Mouse (Mus musculus): ENCODE measurements at regions not wholly inside any gene's neighbourhood (a gene's known extent, or its start where the extent isn't known, plus 50 kb on each side); places are given as distances from the start of the nearest gene placed in this dataset.
A peak's percentile ranks its signal among the peaks of the same experiment; 100 is the strongest.

- H3K36me3 ChIP-seq (ENCODE audit: control insufficient read depth, insufficient read depth, low read length): no peaks in the 10 kb centered on the region
- 5% methylated on average over 21 of the region's 21 CpGs for WGBS
- H3K27me3 ChIP-seq (replicated peaks; ENCODE audit: control insufficient read depth, insufficient read depth, low read length): no peaks in the 10 kb centered on the region
- TF ChIP-seq CTCF (conservative IDR thresholded peaks at IDR 0.05; ENCODE audit: insufficient read depth, insufficient read length, low read depth, low read length) (no peak), POLR2A (IDR thresholded peaks at IDR 0.05; ENCODE audit: low read depth, low read length) (no peak)
- H3K4me3 ChIP-seq (ENCODE audit: insufficient read depth, low read depth, low read length): no peak overlapping the region
- H3K27ac ChIP-seq (ENCODE audit: insufficient read depth, low read depth, low read length): no peak overlapping the region
- peak; percentile 31 for DNase-seq
- H3K4me1 ChIP-seq (ENCODE audit: control insufficient read depth, insufficient read depth, low read length): no peaks in the 10 kb centered on the region
These were observed 168.3 kb upstream of the Arrdc4 start for GRCm38 (mm10) chr7:68917137-68917875.

GRCm38 (mm10) chr7:68915976-68916375 lies 166.9 kb upstream of the Arrdc4 start:
- Histone ChIP-seq H3K36me3 (ENCODE audit: control insufficient read depth, insufficient read depth, low read length) (no peaks in the 10 kb centered on the region), H3K27ac (ENCODE audit: insufficient read depth, low read depth, low read length) (no peak overlapping the region), H3K4me1 (ENCODE audit: control insufficient read depth, insufficient read depth, low read length) (no peaks in the 10 kb centered on the region), H3K4me3 (ENCODE audit: insufficient read depth, low read depth, low read length) (no peak overlapping the region), H3K27me3 (replicated peaks; ENCODE audit: control insufficient read depth, insufficient read depth, low read length) (no peaks in the 10 kb centered on the region)
- TF ChIP-seq CTCF (conservative IDR thresholded peaks at IDR 0.05; ENCODE audit: insufficient read depth, insufficient read length, low read depth, low read length) (no peak), POLR2A (IDR thresholded peaks at IDR 0.05; ENCODE audit: low read depth, low read length) (no peak)
- DNase-seq: no peak
- 77% methylated on average over 9 of the region's 9 CpGs for WGBS

GRCm38 (mm10) chr7:68914344-68914743 lies 165.3 kb upstream of the Arrdc4 start:
- no peaks in the 10 kb centered on the region for H3K4me1 ChIP-seq (ENCODE audit: control insufficient read depth, insufficient read depth, low read length)
- no peak for DNase-seq
- no peak overlapping the region for H3K4me3 ChIP-seq (ENCODE audit: insufficient read depth, low read depth, low read length)
- WGBS: 70% methylated on average over 4 of the region's 4 CpGs
- no peaks in the 10 kb centered on the region for H3K27me3 ChIP-seq (replicated peaks; ENCODE audit: control insufficient read depth, insufficient read depth, low read length)
- TF ChIP-seq CTCF (conservative IDR thresholded peaks at IDR 0.05; ENCODE audit: insufficient read depth, insufficient read length, low read depth, low read length) (no peak), POLR2A (IDR thresholded peaks at IDR 0.05; ENCODE audit: low read depth, low read length) (no peak)
- no peak overlapping the region for H3K27ac ChIP-seq (ENCODE audit: insufficient read depth, low read depth, low read length)
- H3K36me3 ChIP-seq (ENCODE audit: control insufficient read depth, insufficient read depth, low read length): no peaks in the 10 kb centered on the region

GRCm38 (mm10) chr7:68911989-68912655 lies 163.1 kb upstream of the Arrdc4 start:
- Histone ChIP-seq H3K27ac (ENCODE audit: insufficient read depth, low read depth, low read length) (no peak overlapping the region), H3K4me1 (ENCODE audit: control insufficient read depth, insufficient read depth, low read length) (no peaks in the 10 kb centered on the region), H3K36me3 (ENCODE audit: control insufficient read depth, insufficient read depth, low read length) (no peaks in the 10 kb centered on the region), H3K4me3 (ENCODE audit: insufficient read depth, low read depth, low read length) (no peak overlapping the region), H3K27me3 (replicated peaks; ENCODE audit: control insufficient read depth, insufficient read depth, low read length) (no peaks in the 10 kb centered on the region)
- no peak for TF ChIP-seq POLR2A (IDR thresholded peaks at IDR 0.05; ENCODE audit: low read depth, low read length)
- no peak for TF ChIP-seq CTCF (conservative IDR thresholded peaks at IDR 0.05; ENCODE audit: insufficient read depth, insufficient read length, low read depth, low read length)
- WGBS: 61% methylated on average over 6 of the region's 6 CpGs
- no peak for DNase-seq

GRCm38 (mm10) chr7:68911562-68911961 lies 162.5 kb upstream of the Arrdc4 start:
- DNase-seq: peak; percentile 5
- H3K36me3 ChIP-seq (ENCODE audit: control insufficient read depth, insufficient read depth, low read length): no peaks in the 10 kb centered on the region
- no peak for TF ChIP-seq CTCF (conservative IDR thresholded peaks at IDR 0.05; ENCODE audit: insufficient read depth, insufficient read length, low read depth, low read length)
- no peak for TF ChIP-seq POLR2A (IDR thresholded peaks at IDR 0.05; ENCODE audit: low read depth, low read length)
- no peaks in the 10 kb centered on the region for H3K27me3 ChIP-seq (replicated peaks; ENCODE audit: control insufficient read depth, insufficient read depth, low read length)
- 54% methylated on average over 3 of the region's 3 CpGs for WGBS
- no peak overlapping the region for H3K4me3 ChIP-seq (ENCODE audit: insufficient read depth, low read depth, low read length)
- no peak overlapping the region for H3K27ac ChIP-seq (ENCODE audit: insufficient read depth, low read depth, low read length)
- H3K4me1 ChIP-seq (ENCODE audit: control insufficient read depth, insufficient read depth, low read length): no peaks in the 10 kb centered on the region

- H3K27me3 ChIP-seq (replicated peaks; ENCODE audit: control insufficient read depth, insufficient read depth, low read length): no peaks in the 10 kb centered on the region
- no peak overlapping the region for H3K4me3 ChIP-seq (ENCODE audit: insufficient read depth, low read depth, low read length)
- WGBS: 97% methylated on average over 1 of the region's 1 CpGs
- H3K36me3 ChIP-seq (ENCODE audit: control insufficient read depth, insufficient read depth, low read length): no peaks in the 10 kb centered on the region
- TF ChIP-seq POLR2A (IDR thresholded peaks at IDR 0.05; ENCODE audit: low read depth, low read length): no peak
- no peak for TF ChIP-seq CTCF (conservative IDR thresholded peaks at IDR 0.05; ENCODE audit: insufficient read depth, insufficient read length, low read depth, low read length)
- DNase-seq: no peak
- H3K4me1 ChIP-seq (ENCODE audit: control insufficient read depth, insufficient read depth, low read length): no peaks in the 10 kb centered on the region
- no peak overlapping the region for H3K27ac ChIP-seq (ENCODE audit: insufficient read depth, low read depth, low read length)
These were observed 160.7 kb upstream of the Arrdc4 start for GRCm38 (mm10) chr7:68909694-68910093.

GRCm38 (mm10) chr7:68908401-68908834 lies 159.4 kb upstream of the Arrdc4 start:
- 56% methylated on average over 1 of the region's 1 CpGs for WGBS
- H3K4me3 ChIP-seq (ENCODE audit: insufficient read depth, low read depth, low read length): no peak overlapping the region
- DNase-seq: no peak
- no peaks in the 10 kb centered on the region for H3K36me3 ChIP-seq (ENCODE audit: control insufficient read depth, insufficient read depth, low read length)
- no peak overlapping the region for H3K27ac ChIP-seq (ENCODE audit: insufficient read depth, low read depth, low read length)
- no peaks in the 10 kb centered on the region for H3K27me3 ChIP-seq (replicated peaks; ENCODE audit: control insufficient read depth, insufficient read depth, low read length)
- H3K4me1 ChIP-seq (ENCODE audit: control insufficient read depth, insufficient read depth, low read length): no peaks in the 10 kb centered on the region
- TF ChIP-seq POLR2A (IDR thresholded peaks at IDR 0.05; ENCODE audit: low read depth, low read length): no peak
- TF ChIP-seq CTCF (conservative IDR thresholded peaks at IDR 0.05; ENCODE audit: insufficient read depth, insufficient read length, low read depth, low read length): no peak

Data from kidney, adult 2 months (tissue).